ENCODE assay signal across 8 mouse cellular contexts in the genomic region with DNA sequence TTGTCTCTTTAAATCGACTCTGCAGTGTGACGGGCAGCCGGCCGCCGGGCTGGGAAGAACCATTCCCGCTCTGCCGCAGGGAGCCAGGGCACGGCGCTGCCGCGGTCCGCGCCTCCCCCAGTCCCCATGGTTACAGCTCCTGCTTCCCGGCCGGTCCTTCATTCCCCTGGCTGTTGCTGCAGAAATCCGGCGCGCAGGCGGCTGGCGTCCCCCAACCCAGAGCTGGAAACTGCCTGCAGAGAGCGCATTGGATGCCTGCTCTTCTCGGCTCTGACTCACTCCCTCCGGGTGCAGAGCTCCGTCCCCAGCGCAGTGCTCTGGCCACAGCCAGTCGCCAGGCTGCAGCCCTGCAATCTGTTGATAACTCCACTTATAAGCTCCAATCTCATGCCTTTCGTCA. TPM values are rescaled to one million over a fixed set of nuclear protein-coding genes. Genes with fewer than 3 reads are reported as not detected.
A peak's percentile ranks its signal among the peaks of the same experiment; 100 is the strongest.
DNase-seq lines count a peak whose midpoint lies in the region; ATAC-seq and TF ChIP-seq lines count a peak whose summit lies in the region.

A gene (plus strand): TSS at position 139 of the 400 bp plus-strand sequence.

- 1% methylated on average over 27 of the region's 27 CpGs for WGBS in hindbrain, embryonic 11.5 days

- peak within 1 kb of the TSS; percentile 53 for H3K4me2 ChIP-seq in hindbrain, embryonic 11.5 days (replicated peaks; ENCODE audit: low read depth, low read length)
- H3K4me2 ChIP-seq in myocyte (ENCODE audit: low read depth): peak within 1 kb of the TSS; percentile 81

- peak within 1 kb of the TSS; percentile 29 for H3K4me3 ChIP-seq in hindbrain, embryonic 11.5 days (ENCODE audit: low read depth, low read length)
- H3K4me3 ChIP-seq in myocyte: no peak within 1 kb of the TSS

- peak; percentile 76 for ATAC-seq in hindbrain, embryonic 11.5 days (ENCODE audit: low FRiP score)

- H3K27me3 ChIP-seq in hindbrain, embryonic 11.5 days (ENCODE audit: control insufficient read depth, insufficient read depth, low read length): 0 out of 2 replicates have a peak, but pooled peaks cover 4% of the 10 kb centered on the region
- H3K27me3 ChIP-seq in myocyte (ENCODE audit: control insufficient read depth, insufficient read depth, insufficient read length): peaks cover 7% of the 10 kb centered on the region

- peaks cover 7% of the 10 kb centered on the region for H3K4me1 ChIP-seq in hindbrain, embryonic 11.5 days (replicated peaks; ENCODE audit: control insufficient read depth, insufficient read depth, low read length)

- no peaks in the 10 kb centered on the region for H3K79me2 ChIP-seq in myocyte (ENCODE audit: control insufficient read depth, insufficient read depth)

- H3ac ChIP-seq in myocyte (ENCODE audit: control insufficient read depth, insufficient read length): no peak within 1 kb of the TSS

- DNase-seq in ZHBTc4 (ENCODE audit: low read depth, low spot score): peak; percentile 73
- DNase-seq in cerebellum, postnatal 14 days: peak; percentile 79 to 81
- DNase-seq in frontal cortex, postnatal 14 days (ENCODE audit: low spot score in 2 of 2): peak; percentile 84 to 87
- DNase-seq in hindbrain, embryonic 11.5 days (ENCODE audit: low spot score): peak; percentile 85
- DNase-seq in left cerebral cortex, adult 8-10 months (ENCODE audit: low spot score in 2 of 2): peak; percentile 76 to 89
- peak; percentile 30 for DNase-seq in testis, postnatal 14 days (ENCODE audit: low spot score)
- no peak for DNase-seq in c-Kit-positive CD71-positive TER-119-positive erythroid progenitor cells, embryonic 14.5 days (ENCODE audit: low spot score)

- no peaks in the 10 kb centered on the region for H3K9me3 ChIP-seq in hindbrain, embryonic 11.5 days (ENCODE audit: control insufficient read depth, low read length)

- H3K36me3 ChIP-seq in hindbrain, embryonic 11.5 days (ENCODE audit: control insufficient read depth, insufficient read depth, low read length): no peaks in the 10 kb centered on the region
- no peaks in the 10 kb centered on the region for H3K36me3 ChIP-seq in myocyte (ENCODE audit: control insufficient read depth, insufficient read depth)

- H3K27ac ChIP-seq in hindbrain, embryonic 11.5 days (ENCODE audit: low read depth, low read length): peak within 1 kb of the TSS; percentile 72

- no peak for TF ChIP-seq POLR2A in myocyte (IDR thresholded peaks at IDR 0.05; ENCODE audit: insufficient read length, low read depth)

- peak within 1 kb of the TSS; percentile 49; the same call in 1 of the 2 replicates for H3K9ac ChIP-seq in hindbrain, embryonic 11.5 days (ENCODE audit: low read depth, low read length)

TF ChIP-seq in myocyte, 11 proteins besides CTCF, POLR2A, EP300 and RAD21:
- TF ChIP-seq TCF12 (IDR thresholded peaks at IDR 0.05; ENCODE audit: insufficient read depth, poor library complexity, severe bottlenecking): no peak
- TF ChIP-seq E2F4 (IDR thresholded peaks at IDR 0.05; ENCODE audit: insufficient read depth): no peak
- no peak for TF ChIP-seq MYOG (IDR thresholded peaks at IDR 0.05; ENCODE audit: control insufficient read depth in 1 of 3, insufficient read depth in 1 of 3, insufficient read length in 2 of 3, low read depth in 2 of 3)
- no peak for TF ChIP-seq USF1 (IDR thresholded peaks at IDR 0.05; ENCODE audit: low read depth)
- no peak for TF ChIP-seq MAX (IDR thresholded peaks at IDR 0.05; ENCODE audit: low read depth)
- no peak for TF ChIP-seq POLR2AphosphoS2 (IDR thresholded peaks at IDR 0.05; ENCODE audit: insufficient read length, low read depth)
- no peak for TF ChIP-seq MYOD1 (IDR thresholded peaks at IDR 0.05; ENCODE audit: control insufficient read depth in 1 of 3, insufficient read length in 2 of 3, low read depth in 2 of 3)
- no peak for TF ChIP-seq REST (IDR thresholded peaks at IDR 0.05; ENCODE audit: insufficient read depth, insufficient read length)
- no peak for TF ChIP-seq CEBPB (IDR thresholded peaks at IDR 0.05; ENCODE audit: insufficient read depth, poor library complexity, severe bottlenecking)
- no peak for TF ChIP-seq SRF (IDR thresholded peaks at IDR 0.05; ENCODE audit: control insufficient read depth, insufficient read length, low read depth)
- no peak for TF ChIP-seq TCF3 (IDR thresholded peaks at IDR 0.05; ENCODE audit: insufficient read length, low read depth)

RNA-seq across cellular contexts. Expression of the gene that starts here (rescaled TPM):
- 14.4 and 16.4 TPM in 2 replicates for polyA plus RNA-seq in hindbrain, embryonic 11.5 days (2014; fragmentation: Nextera tagmentation; extraction: Ambion mirVana)
- 10 to 100 TPM; 47.0 to 62.4 (median 50.4) TPM for total RNA-seq in left cerebral cortex, adult 8-10 months (2022)
- polyA plus RNA-seq in myocyte (2012; fragmentation: generic; extraction: Trizol): 0.14 TPM

Comparison
In these comparisons a context has a peak if more than half of its experiments do, and no peak if none do; other contexts are left out.
1. RNA of the gene that starts here (polyA plus RNA-seq): 14.4 to 16.4 TPM in hindbrain, embryonic 11.5 days; 0.14 TPM in myocyte (single experiment); every median in the first group is over 10 times any median in the second.